Mouse (Mus musculus) neural tube, embryonic 12.5 days (tissue): Measurements from ENCODE around the gene Panx2. TPM values are rescaled to one million over a fixed set of nuclear protein-coding genes. Genes with fewer than 3 reads are reported as not detected.

ENCODE experiments used
- ATAC-seq: fragments of 200-750 bp; cut with Nextera tagmentation; 2 replicates; pipeline ENCODE4 v1.8.0; 2017; ENCODE audit warnings: low read depth, mild to moderate bottlenecking, moderate TSS enrichment, moderate library complexity; ENCODE audit not compliant: low FRiP score
- H3K27ac ChIP-seq: fragments of 300-500 bp; sonication (generic); 2 replicates; pipeline ENCODE4 v1.5.1; 2016
- H3K27me3 ChIP-seq: fragments of 300-500 bp; sonication (generic); replicated peaks from 2 replicates; pipeline ENCODE4 v1.6.1; 2016; ENCODE audit warnings: mild to moderate bottlenecking
- H3K36me3 ChIP-seq: fragments of 300-500 bp; sonication (generic); 2 replicates; pipeline ENCODE4 v1.6.1; 2016; ENCODE audit warnings: mild to moderate bottlenecking
- H3K4me1 ChIP-seq: fragments of 300-500 bp; sonication (generic); 2 replicates; pipeline ENCODE4 v1.6.1; 2016
- H3K4me2 ChIP-seq: fragments of 300-500 bp; sonication (generic); replicated peaks from 2 replicates; pipeline ENCODE4 v1.6.1; 2016; ENCODE audit warnings: mild to moderate bottlenecking
- H3K4me3 ChIP-seq: fragments of 300-500 bp; sonication (generic); 2 replicates; pipeline ENCODE4 v1.5.1; 2016
- H3K9ac ChIP-seq: fragments of 300-500 bp; sonication (generic); 2 replicates; pipeline ENCODE4 v1.6.1; 2016; ENCODE audit warnings: mild to moderate bottlenecking
- H3K9me3 ChIP-seq: fragments of 300-500 bp; sonication (generic); 2 replicates; pipeline ENCODE4 v1.6.1; 2016; ENCODE audit warnings: mild to moderate bottlenecking
- WGBS: fragments of 180-500 bp; shearing (Covaris S2); methylation state at CpG from one replicate; pipeline ENCODE4 v1.1.7; 2016; 5-methylcytosine and 5-hydroxymethylcytosine counted together
- polyA plus RNA-seq: library from polyadenylated mRNA; unstranded; fragments of >200 nt; fragmentation: Nextera tagmentation; extraction: Ambion mirVana; gene quantifications from 2 replicates; pipeline ENCODE4 v1.2.1, GENCODE M21; 2016

Panx2 gene
- polyA plus RNA-seq, 1 experiment from 2014 or later = 2.0 TPM

- Histone ChIP-seq H3K9ac (no peak overlapping the region), H3K27me3 (peaks cover 56% of the 10 kb centered on the region), H3K36me3 (no peaks in the 10 kb centered on the region), H3K4me3 (no peak overlapping the region), H3K9me3 (no peaks in the 10 kb centered on the region), H3K4me2 (no peak overlapping the region), H3K4me1 (peaks cover 9% of the 10 kb centered on the region; the same call in 1 of the 2 replicates), H3K27ac (no peak overlapping the region)
- 87% methylated on average over 5 of the region's 5 CpGs for WGBS
- ATAC-seq = no peak
Measured at GRCm38 (mm10) chr15:89062518-89062910, 3.0 kb downstream of the Panx2 start.

DNA sequence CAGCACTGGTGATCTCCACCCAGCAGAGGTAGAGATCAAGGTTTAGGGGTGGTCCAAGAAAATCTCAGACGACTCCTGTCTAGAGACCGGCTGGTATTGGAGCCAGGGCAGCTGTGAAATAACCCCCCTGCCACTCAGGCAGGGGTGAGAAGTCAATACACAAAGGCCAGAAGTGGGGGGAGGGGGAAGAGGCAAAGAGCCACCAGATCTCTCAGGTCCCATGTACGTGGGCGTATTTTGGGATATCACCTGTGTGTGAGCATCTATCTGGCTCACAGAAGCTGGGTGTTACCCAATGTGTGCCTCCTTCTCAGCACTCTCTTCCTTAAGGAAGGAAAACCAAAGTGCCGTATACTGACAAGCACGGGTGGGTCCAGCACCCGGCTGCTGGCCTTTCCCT lies 3.5 kb downstream of the Panx2 start:
- Histone ChIP-seq H3K9ac (no peak overlapping the region), H3K27ac (no peak overlapping the region), H3K27me3 (peaks cover 56% of the 10 kb centered on the region), H3K9me3 (no peaks in the 10 kb centered on the region), H3K4me1 (peaks cover 9% of the 10 kb centered on the region; the same call in 1 of the 2 replicates), H3K36me3 (no peaks in the 10 kb centered on the region), H3K4me2 (no peak overlapping the region), H3K4me3 (no peak overlapping the region)
- 81% methylated on average over 7 of the region's 7 CpGs for WGBS
- ATAC-seq = no peak

GRCm38 (mm10) chr15:89063536-89063935 lies 4.0 kb downstream of the Panx2 start:
- 72% methylated on average over 6 of the region's 6 CpGs for WGBS
- Histone ChIP-seq H3K27me3 (peaks cover 56% of the 10 kb centered on the region), H3K9ac (no peak overlapping the region), H3K9me3 (no peaks in the 10 kb centered on the region), H3K4me1 (peaks cover 9% of the 10 kb centered on the region; the same call in 1 of the 2 replicates), H3K36me3 (no peaks in the 10 kb centered on the region), H3K27ac (no peak overlapping the region), H3K4me3 (no peak overlapping the region), H3K4me2 (no peak overlapping the region)
- no peak for ATAC-seq

DNA sequence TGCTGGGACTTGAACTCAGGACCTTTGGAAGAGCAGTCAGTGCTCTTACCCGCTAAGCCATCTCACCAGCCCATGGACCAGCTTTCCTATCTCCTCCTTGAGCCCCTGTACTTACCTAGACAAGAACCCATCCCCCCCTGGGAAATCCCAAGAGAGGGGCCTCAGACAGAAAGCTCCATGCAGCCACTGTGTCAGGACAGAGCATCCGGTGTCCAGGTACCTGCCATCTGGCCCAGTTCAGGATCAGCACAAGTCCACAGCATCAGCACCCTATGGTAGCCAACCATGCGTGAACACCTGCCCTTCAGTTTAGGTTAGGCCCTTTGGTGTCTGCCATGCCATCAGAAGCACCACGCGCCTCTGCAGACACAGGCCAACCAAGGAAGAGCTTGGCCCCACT lies 5.4 kb downstream of the Panx2 start:
- WGBS = 95% methylated on average over 5 of the region's 5 CpGs
- no peak overlapping the region for H3K4me3 ChIP-seq
- H3K4me2 ChIP-seq = no peak overlapping the region
- no peak for ATAC-seq
- no peak overlapping the region for H3K27ac ChIP-seq
- H3K4me1 ChIP-seq = peaks cover 4% of the 10 kb centered on the region; the same call in 1 of the 2 replicates
- no peaks in the 10 kb centered on the region for H3K36me3 ChIP-seq
- peaks cover 63% of the 10 kb centered on the region for H3K27me3 ChIP-seq
- H3K9me3 ChIP-seq = no peaks in the 10 kb centered on the region
- H3K9ac ChIP-seq = no peak overlapping the region

DNA sequence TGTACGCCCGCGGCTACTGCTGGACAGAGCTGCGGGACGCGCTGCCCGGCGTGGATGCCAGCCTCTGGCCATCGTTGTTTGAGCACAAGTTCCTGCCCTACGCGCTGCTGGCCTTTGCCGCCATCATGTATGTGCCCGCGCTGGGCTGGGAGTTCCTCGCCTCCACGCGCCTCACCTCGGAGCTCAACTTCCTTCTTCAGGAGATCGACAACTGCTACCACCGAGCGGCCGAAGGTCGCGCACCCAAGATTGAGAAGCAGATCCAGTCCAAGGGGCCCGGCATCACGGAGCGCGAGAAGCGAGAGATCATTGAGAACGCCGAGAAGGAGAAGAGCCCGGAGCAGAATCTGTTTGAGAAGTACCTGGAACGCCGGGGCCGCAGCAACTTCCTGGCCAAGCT lies 8.1 kb downstream of the Panx2 start:
- H3K9ac ChIP-seq = no peak overlapping the region
- H3K27ac ChIP-seq = no peak overlapping the region
- H3K27me3 ChIP-seq = peaks cover 56% of the 10 kb centered on the region
- no peaks in the 10 kb centered on the region for H3K4me1 ChIP-seq
- ATAC-seq = no peak
- H3K4me3 ChIP-seq = no peak overlapping the region
- no peaks in the 10 kb centered on the region for H3K36me3 ChIP-seq
- H3K9me3 ChIP-seq = no peaks in the 10 kb centered on the region
- H3K4me2 ChIP-seq = 0 out of 2 replicates have a peak overlapping the region, but pooled peaks have one; percentile 16
- 41% methylated on average over 35 of the region's 35 CpGs for WGBS

DNA sequence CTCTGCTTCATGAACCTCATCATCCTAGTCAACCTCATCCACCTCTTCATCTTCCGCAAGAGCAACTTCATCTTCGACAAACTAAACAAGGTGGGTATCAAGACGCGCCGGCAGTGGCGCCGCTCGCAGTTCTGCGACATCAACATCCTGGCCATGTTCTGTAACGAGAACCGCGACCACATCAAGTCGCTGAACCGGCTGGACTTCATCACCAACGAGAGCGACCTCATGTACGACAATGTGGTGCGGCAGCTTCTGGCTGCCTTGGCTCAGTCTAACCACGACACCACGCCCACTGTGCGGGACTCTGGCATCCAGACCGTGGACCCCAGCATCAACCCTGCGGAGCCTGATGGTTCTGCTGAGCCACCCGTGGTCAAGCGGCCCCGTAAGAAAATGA lies 8.7 kb downstream of the Panx2 start:
- Histone ChIP-seq H3K4me1 (no peaks in the 10 kb centered on the region), H3K4me2 (no peak overlapping the region), H3K36me3 (no peaks in the 10 kb centered on the region), H3K9me3 (no peaks in the 10 kb centered on the region), H3K9ac (no peak overlapping the region), H3K27me3 (peaks cover 56% of the 10 kb centered on the region), H3K27ac (no peak overlapping the region), H3K4me3 (no peak overlapping the region)
- 46% methylated on average over 26 of the region's 26 CpGs for WGBS
- no peak for ATAC-seq

DNA sequence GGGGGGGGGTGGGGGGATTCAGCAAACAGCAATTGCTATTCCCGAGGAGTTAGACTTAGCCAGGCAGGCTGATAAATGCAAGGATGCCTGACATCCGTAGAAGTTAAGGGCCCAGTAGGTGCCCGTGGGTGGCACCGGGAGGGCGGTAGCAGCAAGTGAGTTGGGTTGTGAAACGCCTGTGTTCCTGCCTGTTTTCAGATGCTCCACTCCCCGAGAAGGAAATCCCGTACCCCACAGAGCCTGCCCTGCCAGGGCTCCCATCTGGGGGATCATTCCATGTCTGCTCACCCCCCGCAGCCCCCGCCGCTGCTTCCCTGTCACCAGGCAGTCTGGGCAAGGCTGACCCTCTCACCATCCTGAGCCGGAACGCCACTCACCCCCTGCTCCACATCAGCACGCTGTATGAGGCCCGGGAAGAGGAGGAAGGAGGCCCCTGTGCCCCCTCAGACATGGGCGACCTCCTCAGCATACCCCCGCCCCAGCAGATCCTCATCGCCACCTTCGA lies 9.9 kb downstream of the Panx2 start:
- WGBS = 83% methylated on average over 19 of the region's 19 CpGs
- no peak overlapping the region for H3K4me2 ChIP-seq
- H3K36me3 ChIP-seq = no peaks in the 10 kb centered on the region
- H3K4me1 ChIP-seq = peaks cover 1% of the 10 kb centered on the region
- peaks cover 50% of the 10 kb centered on the region for H3K27me3 ChIP-seq
- no peak overlapping the region for H3K27ac ChIP-seq
- ATAC-seq = no peak
- no peaks in the 10 kb centered on the region for H3K9me3 ChIP-seq
- 0 out of 2 replicates have a peak overlapping the region, but pooled peaks have one; percentile 17 for H3K9ac ChIP-seq
- no peak overlapping the region for H3K4me3 ChIP-seq

DNA sequence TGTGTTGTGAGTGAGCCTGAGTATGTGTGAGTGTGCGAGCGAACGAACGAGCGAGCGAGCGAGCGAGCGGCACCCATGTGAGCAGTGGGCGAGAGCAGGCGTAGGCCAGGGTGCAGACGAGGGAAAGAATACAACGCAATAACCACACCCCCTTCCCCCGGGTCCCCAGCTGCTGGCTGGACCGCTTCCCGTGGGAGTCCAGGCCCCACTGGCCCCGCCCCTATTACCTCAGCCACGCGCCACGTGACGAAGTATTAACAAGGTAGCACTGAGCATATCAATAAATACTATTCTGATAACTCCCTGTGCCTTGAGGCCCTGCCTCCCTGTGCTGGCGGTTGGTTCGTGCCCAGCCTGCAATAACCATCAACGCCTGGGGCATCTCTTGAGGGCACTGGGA lies 11.1 kb downstream of the Panx2 start:
- H3K9ac ChIP-seq = no peak overlapping the region
- 73% methylated on average over 24 of the region's 24 CpGs for WGBS
- no peaks in the 10 kb centered on the region for H3K36me3 ChIP-seq
- no peak overlapping the region for H3K4me2 ChIP-seq
- no peak overlapping the region for H3K27ac ChIP-seq
- peaks cover 12% of the 10 kb centered on the region for H3K4me1 ChIP-seq
- H3K9me3 ChIP-seq = no peaks in the 10 kb centered on the region
- H3K4me3 ChIP-seq = no peak overlapping the region
- peaks cover 47% of the 10 kb centered on the region for H3K27me3 ChIP-seq
- ATAC-seq = no peak

DNA sequence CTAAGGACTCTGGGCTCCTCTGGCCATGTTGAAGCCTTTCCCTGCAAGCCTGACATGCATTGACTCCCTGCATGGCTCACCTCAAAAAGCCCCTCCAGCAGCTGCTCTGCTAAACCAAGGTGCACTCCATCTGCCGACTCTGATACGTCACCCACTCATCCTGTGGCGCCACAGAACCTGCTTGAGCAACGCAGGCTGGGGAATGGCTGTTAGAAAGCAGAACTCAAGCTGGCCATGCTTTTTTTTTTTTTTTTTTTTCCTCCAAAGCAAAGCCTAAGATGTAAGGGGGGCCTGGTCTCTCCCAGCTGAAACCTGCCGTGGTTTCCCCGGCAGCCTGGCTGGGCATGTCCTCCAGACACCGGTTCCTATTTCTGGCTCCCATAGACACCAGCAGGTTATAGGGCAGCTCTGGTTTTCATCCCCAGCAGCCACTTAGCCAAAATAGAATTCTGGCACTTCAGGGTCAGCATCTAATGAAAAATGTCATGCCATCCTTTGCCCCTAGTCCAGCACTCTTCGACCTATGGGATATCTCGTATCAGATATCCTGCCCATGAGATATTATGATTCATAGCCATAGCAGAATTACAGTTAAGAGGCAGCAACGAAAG lies 14.6 kb downstream of the Panx2 start:
- Histone ChIP-seq H3K4me1 (peaks cover 36% of the 10 kb centered on the region), H3K9ac (0 out of 2 replicates have a peak overlapping the region, but pooled peaks have one; percentile 97), H3K4me3 (no peak overlapping the region), H3K4me2 (peak overlapping the region; percentile 88; the same call in 1 of the 2 replicates), H3K27ac (no peak overlapping the region), H3K27me3 (peaks cover 15% of the 10 kb centered on the region), H3K36me3 (no peaks in the 10 kb centered on the region), H3K9me3 (no peaks in the 10 kb centered on the region)
- ATAC-seq = no peak
- 90% methylated on average over 10 of the region's 10 CpGs for WGBS

DNA sequence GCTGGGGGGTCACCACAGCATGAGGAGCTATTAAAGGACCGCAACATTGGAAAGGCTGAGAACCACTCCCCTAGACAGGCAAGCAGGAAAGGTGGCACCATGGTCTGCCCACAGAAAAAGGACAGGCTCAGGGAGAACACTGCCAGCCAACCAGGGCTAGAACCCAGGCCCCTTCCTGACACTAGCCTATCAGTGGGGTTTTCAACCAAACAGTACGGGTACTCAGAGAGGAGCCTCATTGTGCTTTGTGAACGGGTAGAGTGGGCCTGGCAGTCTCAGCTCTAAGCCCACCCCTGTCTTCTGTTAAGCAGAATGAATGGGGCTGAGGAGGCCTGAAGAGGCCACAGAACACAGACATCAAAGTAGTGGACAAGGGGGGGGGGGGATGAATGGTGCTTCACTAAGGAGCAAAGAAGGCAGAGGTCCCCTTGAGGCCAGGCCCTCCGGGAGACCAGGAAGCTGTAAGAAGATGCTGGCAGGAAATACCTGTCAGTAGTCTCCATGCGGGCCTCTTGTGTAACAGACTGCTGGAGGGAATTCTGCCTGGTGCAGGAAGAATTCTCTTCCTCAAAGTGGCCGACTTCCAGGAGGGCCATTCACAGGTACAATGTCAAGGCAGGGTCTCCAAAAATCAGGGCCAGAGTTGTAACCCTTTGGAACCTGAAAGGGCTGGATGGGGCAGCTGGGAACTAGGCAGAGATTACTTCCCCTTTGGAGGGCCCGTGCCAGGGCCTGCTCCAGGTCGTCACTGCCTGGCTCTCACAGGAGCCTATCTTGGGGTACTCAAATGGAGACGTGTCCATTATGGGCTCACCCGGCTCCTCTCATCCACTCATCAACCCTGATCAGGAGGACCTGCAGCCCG lies 15.3 kb downstream of the Panx2 start, which contains the start of gene Trabd:
TSS of gene Trabd (plus strand) at position 512 of the 865 bp plus-strand sequence.
- no peaks in the 10 kb centered on the region for H3K36me3 ChIP-seq
- peaks cover 36% of the 10 kb centered on the region for H3K4me1 ChIP-seq
- H3K4me2 ChIP-seq = peak within 1 kb of the TSS; percentile 88
- H3K4me3 ChIP-seq = peak within 1 kb of the TSS; percentile 87
- 30% methylated on average over 11 of the region's 11 CpGs for WGBS
- H3K9ac ChIP-seq = peak within 1 kb of the TSS; percentile 97
- ATAC-seq = no peak
- H3K27ac ChIP-seq = peak within 1 kb of the TSS; percentile 64; the same call in 1 of the 2 replicates
- H3K9me3 ChIP-seq = no peaks in the 10 kb centered on the region
- H3K27me3 ChIP-seq = peaks cover 7% of the 10 kb centered on the region

DNA sequence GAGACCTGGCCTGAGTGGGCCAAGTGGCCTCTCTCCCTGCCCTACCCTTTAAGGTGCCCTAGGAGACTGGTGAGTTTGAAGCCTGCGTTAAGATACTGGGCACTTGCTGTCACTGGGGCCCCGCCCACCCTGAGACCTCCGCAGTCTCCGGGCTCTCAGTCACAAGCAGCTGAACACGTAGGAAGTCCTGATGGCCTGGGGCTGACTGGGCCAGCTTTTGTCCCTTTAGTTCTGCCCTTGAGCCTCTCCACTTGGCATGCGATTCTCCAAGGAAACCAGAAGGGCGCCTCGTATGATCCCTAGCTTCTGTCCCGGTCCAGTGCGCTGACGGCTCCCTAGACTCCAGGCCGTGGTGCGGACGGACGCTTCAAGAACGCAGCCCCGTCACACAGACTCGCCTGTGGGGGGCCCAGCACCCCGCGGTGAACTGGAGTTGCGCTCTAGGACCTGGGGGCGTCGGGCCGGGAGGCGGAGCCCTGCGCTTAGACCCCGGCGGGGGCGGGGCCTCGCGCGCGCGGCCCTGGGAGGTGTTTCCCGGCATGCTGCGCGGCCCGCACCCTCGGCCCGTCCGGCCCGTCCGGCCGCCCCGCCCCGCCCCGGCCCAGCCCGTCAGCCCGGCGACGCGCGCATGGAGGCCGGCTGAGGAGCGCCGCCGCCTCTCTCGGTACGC lies 16.1 kb downstream of the Panx2 start:
- under 1% methylated on average over 52 of the region's 59 CpGs for WGBS
- Histone ChIP-seq H3K27ac (peak overlapping the region; percentile 64; the same call in 1 of the 2 replicates), H3K9ac (peak overlapping the region; percentile 97), H3K36me3 (peaks cover 1% of the 10 kb centered on the region; the same call in 1 of the 2 replicates), H3K4me2 (peak overlapping the region; percentile 88), H3K4me1 (peaks cover 36% of the 10 kb centered on the region), H3K9me3 (no peaks in the 10 kb centered on the region), H3K4me3 (peak overlapping the region; percentile 87), H3K27me3 (0 out of 2 replicates have a peak, but pooled peaks cover 4% of the 10 kb centered on the region)
- peak; percentile 92 for ATAC-seq
